Mouse (Mus musculus) left cerebral cortex, postnatal 14 days (tissue): ENCODE results near the gene Zfhx2. TPM values are rescaled to one million over a fixed set of nuclear protein-coding genes. Genes with fewer than 3 reads are reported as not detected.

Source experiments
- DNase-seq, 2 experiments: peaks; one replicate each; pipeline ENCODE4 v3.0.0; 2021 to 2022; ENCODE audit warnings: low spot score in 2 of 2, mixed read lengths in 1 of 2
- intact Hi-C: fragments of 180-260 bp; cut with DNase I; formaldehyde crosslinking; loops from one replicate; pipeline ENCODE4 v1.15.1; 2025
- total RNA-seq, 2 experiments: library from RNA; stranded (reverse); gene quantifications; 2 replicates each; pipeline ENCODE4 v1.2.3; 2021

The Zfhx2 gene
- total RNA-seq, 2 experiments from 2014 or later: 37.2 to 37.9 TPM

- intact Hi-C loops: no loop called here
- DNase-seq: no peak
Observed at GRCm38 (mm10) chr14:55016876-55017275, 75.2 kb downstream of the Zfhx2 start.

GRCm38 (mm10) chr14:55015767-55016111 is 76.4 kb downstream of the Zfhx2 start:
- no peak for DNase-seq
- intact Hi-C loops: loop anchor here (2.0 kb wide), 2 partner anchors 115 to 173 kb away; no protein-coding TSS in a partner anchor

GRCm38 (mm10) chr14:55014991-55015766 is 76.9 kb downstream of the Zfhx2 start, which contains the start of gene Ngdn:
Ngdn (plus strand) TSS chr14:55015454.
- DNase-seq: peak; percentile 100

GRCm38 (mm10) chr14:55014591-55014990 is 77.5 kb downstream of the Zfhx2 start:
- DNase-seq: peak; percentile 65 to 74
- intact Hi-C loops: loop anchor here (2.0 kb wide), 2 partner anchors 114 to 172 kb away; no protein-coding TSS in a partner anchor

More at GRCm38 (mm10) chr14:55014991-55015766, 76.9 kb downstream of the Zfhx2 start, which contains the start of gene Ngdn:
- intact Hi-C loops: loop anchor here (2.0 kb wide), 2 partner anchors 114 to 172 kb away; no protein-coding TSS in a partner anchor

- intact Hi-C loops: no loop called here
- DNase-seq: no peak
Observed at GRCm38 (mm10) chr14:55011116-55011515, 81.0 kb downstream of the Zfhx2 start.

Other genes with a start within 250 kb of the Zfhx2 start
- 10 to 100 TPM; 11.5 to 16.7 TPM for gene Homez, start 221.4 kb downstream of the Zfhx2 start, total RNA-seq
- 10 to 100 TPM; 18.2 to 19.1 TPM for gene Ppp1r3e, start 214.8 kb downstream of the Zfhx2 start, total RNA-seq
- 100 to 1,000 TPM; 104 to 105 TPM for gene Bcl2l2, start 208.9 kb downstream of the Zfhx2 start, total RNA-seq
- 1 to 10 TPM in 1 of 2 experiments, under 1 TPM in 1; 0.40 to 2.1 TPM for gene Gm20521, start 208.9 kb downstream of the Zfhx2 start, total RNA-seq
- 100 to 1,000 TPM; 233 to 257 TPM for gene Pabpn1, start 199.8 kb downstream of the Zfhx2 start, total RNA-seq
- 100 to 1,000 TPM; 630 to 690 TPM for gene Slc22a17, start 179.2 kb downstream of the Zfhx2 start, total RNA-seq
- gene Efs, start 166.2 kb downstream of the Zfhx2 start, total RNA-seq: 1 to 10 TPM; 5.8 to 8.1 TPM
- not detected for gene Il25, start 159.6 kb downstream of the Zfhx2 start, total RNA-seq
- 10 to 100 TPM; 38.2 to 40.8 TPM for gene Cmtm5, start 156.1 kb downstream of the Zfhx2 start, total RNA-seq
- 1 to 10 TPM; 2.7 to 3.7 TPM for gene Myh6, start 125.4 kb downstream of the Zfhx2 start, total RNA-seq
- gene Gm17428, start 115.4 kb downstream of the Zfhx2 start, total RNA-seq: not detected
- 1 to 10 TPM; 5.6 to 7.8 TPM for gene Myh7, start 97.7 kb downstream of the Zfhx2 start, total RNA-seq
- 10 to 100 TPM; 20.2 to 21.6 TPM for gene Ngdn, start 76.9 kb downstream of the Zfhx2 start, total RNA-seq
- gene Thtpa, start 2.5 kb upstream of the Zfhx2 start, total RNA-seq: 10 to 100 TPM; 26.7 to 28.1 TPM
- 10 to 100 TPM; 10.4 to 12.3 TPM for gene Ap1g2, start 14.3 kb upstream of the Zfhx2 start, total RNA-seq
- 100 to 1,000 TPM; 366 to 372 TPM for gene Jph4, start 24.6 kb upstream of the Zfhx2 start, total RNA-seq
- not detected for gene Dhrs2, start 129.7 kb upstream of the Zfhx2 start, total RNA-seq